Mouse (Mus musculus) small intestine, adult 2 months (tissue): Measurements from ENCODE around the gene Npr1. TPM values are rescaled to one million over a fixed set of nuclear protein-coding genes. Genes with fewer than 3 reads are reported as not detected.

Experiments used
- H3K27ac ChIP-seq: fragments of 200-500 bp; 2 replicates; pipeline ENCODE4 v1.5.1; 2012; ENCODE audit warnings: low read depth, low read length, control low read depth, inconsistent platforms; ENCODE audit not compliant: insufficient read depth
- H3K27me3 ChIP-seq: fragments of 200-500 bp; 2 replicates; pipeline ENCODE4 v1.6.1; 2012; ENCODE audit warnings: mild to moderate bottlenecking, moderate library complexity, low read length, inconsistent platforms; ENCODE audit not compliant: control insufficient read depth, insufficient read depth
- H3K36me3 ChIP-seq: fragments of 200-500 bp; 2 replicates; pipeline ENCODE4 v1.6.1; 2012; ENCODE audit warnings: mild to moderate bottlenecking, low read length, control low read depth, inconsistent platforms; ENCODE audit not compliant: control insufficient read depth, insufficient read depth
- H3K4me1 ChIP-seq: fragments of 200-500 bp; 2 replicates; pipeline ENCODE4 v1.6.1; 2012; ENCODE audit warnings: low read length, inconsistent platforms, mixed read lengths; ENCODE audit not compliant: control insufficient read depth, insufficient read depth, insufficient read length
- H3K4me3 ChIP-seq: fragments of 200-500 bp; 2 replicates; pipeline ENCODE4 v1.5.1; 2012; ENCODE audit warnings: low read depth, mild to moderate bottlenecking, control low read depth, inconsistent platforms, low read length, moderate library complexity
- CTCF ChIP-seq: fragments of 200-500 bp; IDR thresholded peaks from 2 replicates; pipeline ENCODE4 v1.5.1; 2012; ENCODE audit warnings: low read depth, mild to moderate bottlenecking, control low read depth, inconsistent platforms, low read length, moderate library complexity, mixed read lengths; ENCODE audit not compliant: insufficient replicate concordance, insufficient read length; ENCODE audit errors: extremely low read depth
- POLR2A ChIP-seq: fragments of 200-500 bp; IDR thresholded peaks from 2 replicates; pipeline ENCODE4 v1.6.1; 2012; ENCODE audit warnings: low read depth, mild to moderate bottlenecking, control low read depth, inconsistent platforms, low read length, moderate library complexity
- WGBS: fragments of 180-500 bp; shearing (Covaris S2); methylation state at CpG from one replicate; pipeline ENCODE4 v1.1.7; 2018; 5-methylcytosine and 5-hydroxymethylcytosine counted together
- polyA plus RNA-seq: library from polyadenylated mRNA; depleted of rRNA; stranded (reverse); fragments of >200 nt; gene quantifications from 2 replicates; pipeline ENCODE4 v1.2.3, GENCODE M21; 2012

Npr1 gene
- polyA plus RNA-seq, 1 experiment: 5.9 TPM

- 0 out of 2 replicates have a peak, but pooled peaks cover 2% of the 10 kb centered on the region for H3K4me1 ChIP-seq
- no peak overlapping the region for H3K4me3 ChIP-seq
- H3K27ac ChIP-seq: peak overlapping the region; percentile 83
- peaks cover 20% of the 10 kb centered on the region for H3K36me3 ChIP-seq
- 3% methylated on average over 2 of the region's 2 CpGs for WGBS
- no peaks in the 10 kb centered on the region for H3K27me3 ChIP-seq
- TF ChIP-seq CTCF (no peak), POLR2A (no peak)
Measured at GRCm38 (mm10) chr3:90509747-90510123, 44.1 kb upstream of the Npr1 start.

GRCm38 (mm10) chr3:90508950-90509746, 43.5 kb upstream of the Npr1 start, which contains the start of gene Chtop:
TSS of gene Chtop (minus strand) at chr3:90509498.
- no peak for TF ChIP-seq CTCF
- TF ChIP-seq POLR2A: 0 out of 2 replicates have a peak, but pooled peaks have one; percentile 13
- no peaks in the 10 kb centered on the region for H3K27me3 ChIP-seq
- WGBS: under 1% methylated on average over 66 of the region's 66 CpGs
- H3K36me3 ChIP-seq: peaks cover 22% of the 10 kb centered on the region
- H3K4me3 ChIP-seq: peak within 1 kb of the TSS; percentile 70
- H3K27ac ChIP-seq: peak within 1 kb of the TSS; percentile 84
- 0 out of 2 replicates have a peak, but pooled peaks cover 2% of the 10 kb centered on the region for H3K4me1 ChIP-seq

GRCm38 (mm10) chr3:90508287-90508949, 42.8 kb upstream of the Npr1 start:
- peaks cover 27% of the 10 kb centered on the region for H3K36me3 ChIP-seq
- 0 out of 2 replicates have a peak, but pooled peaks cover 2% of the 10 kb centered on the region for H3K4me1 ChIP-seq
- WGBS: 1% methylated on average over 20 of the region's 20 CpGs
- peak overlapping the region; percentile 70 for H3K4me3 ChIP-seq
- TF ChIP-seq CTCF: no peak
- TF ChIP-seq POLR2A: no peak
- peak overlapping the region; percentile 84 for H3K27ac ChIP-seq
- no peaks in the 10 kb centered on the region for H3K27me3 ChIP-seq

GRCm38 (mm10) chr3:90506362-90506761, 40.7 kb upstream of the Npr1 start:
- TF ChIP-seq CTCF (no peak), POLR2A (no peak)
- WGBS: 56% methylated on average over 3 of the region's 3 CpGs
- no peaks in the 10 kb centered on the region for H3K27me3 ChIP-seq
- H3K4me3 ChIP-seq: no peak overlapping the region
- no peak overlapping the region for H3K27ac ChIP-seq
- 0 out of 2 replicates have a peak, but pooled peaks cover 2% of the 10 kb centered on the region for H3K4me1 ChIP-seq
- peaks cover 46% of the 10 kb centered on the region for H3K36me3 ChIP-seq

- Histone ChIP-seq H3K4me1 (0 out of 2 replicates have a peak, but pooled peaks cover 2% of the 10 kb centered on the region), H3K4me3 (no peak overlapping the region), H3K27me3 (no peaks in the 10 kb centered on the region), H3K36me3 (peaks cover 52% of the 10 kb centered on the region), H3K27ac (no peak overlapping the region)
- TF ChIP-seq CTCF (no peak), POLR2A (no peak)
- 95% methylated on average over 5 of the region's 5 CpGs for WGBS
Measured at GRCm38 (mm10) chr3:90505216-90505615, 39.5 kb upstream of the Npr1 start.

- WGBS: 78% methylated on average over 4 of the region's 4 CpGs
- Histone ChIP-seq H3K4me3 (no peak overlapping the region), H3K4me1 (0 out of 2 replicates have a peak, but pooled peaks cover 2% of the 10 kb centered on the region), H3K27ac (no peak overlapping the region), H3K36me3 (peaks cover 63% of the 10 kb centered on the region), H3K27me3 (no peaks in the 10 kb centered on the region)
- TF ChIP-seq POLR2A (no peak), CTCF (no peak)
Measured at GRCm38 (mm10) chr3:90503444-90503843, 37.8 kb upstream of the Npr1 start.

GRCm38 (mm10) chr3:90497597-90497996, 31.9 kb upstream of the Npr1 start:
- peaks cover 49% of the 10 kb centered on the region for H3K36me3 ChIP-seq

More at GRCm38 (mm10) chr3:90497597-90497996, 31.9 kb upstream of the Npr1 start:
- Histone ChIP-seq H3K27me3 (no peaks in the 10 kb centered on the region), H3K4me1 (no peaks in the 10 kb centered on the region), H3K4me3 (no peak overlapping the region), H3K27ac (no peak overlapping the region)
- TF ChIP-seq CTCF: no peak
- no peak for TF ChIP-seq POLR2A
